Mouse (Mus musculus) gastrocnemius, postnatal 14 days (tissue): ENCODE results near the gene Mertk. TPM values are rescaled to one million over a fixed set of nuclear protein-coding genes. Genes with fewer than 3 reads are reported as not detected.

Source experiments
- DNase-seq: peaks from one replicate; pipeline ENCODE4 v3.0.0; 2021; ENCODE audit warnings: mixed read lengths
- intact Hi-C: fragments of 180-260 bp; cut with DNase I; formaldehyde crosslinking; loops from one replicate; pipeline ENCODE4 v1.15.1; 2025; ENCODE audit warnings: low total_unique reads
- total RNA-seq, 2 experiments: library from RNA; stranded (reverse); gene quantifications; 2 replicates each; pipeline ENCODE4 v1.2.3; 2021

Gene Mertk
- total RNA-seq, 2 experiments from 2014 or later, result 3.6 to 5.0 TPM

GRCm38 (mm10) chr2:128805341-128805740 lies 106.6 kb downstream of the Mertk start:
- DNase-seq, result no peak
- intact Hi-C loops, result no loop called here

GRCm38 (mm10) chr2:128806561-128806960 lies 107.8 kb downstream of the Mertk start:
- intact Hi-C loops, result no loop called here
- no peak for DNase-seq

- no peak for DNase-seq
- intact Hi-C loops, result no loop called here
These were observed 114.0 kb downstream of the Mertk start for GRCm38 (mm10) chr2:128812761-128813160.

GRCm38 (mm10) chr2:128816311-128816710 lies 117.6 kb downstream of the Mertk start:
- intact Hi-C loops, result loop anchor here (5.0 kb wide), 1 partner anchor 119 kb away; the partner anchor contains the start of gene Mertk
- DNase-seq, result no peak

- intact Hi-C loops, result loop anchor here (5.0 kb wide), 1 partner anchor 120 kb away; the partner anchor contains the start of gene Mertk
- no peak for DNase-seq
These were observed 118.2 kb downstream of the Mertk start for GRCm38 (mm10) chr2:128816916-128817315.

GRCm38 (mm10) chr2:128817387-128817785 lies 118.6 kb downstream of the Mertk start:
- peak; percentile 14 for DNase-seq
- intact Hi-C loops, result loop anchor here (5.0 kb wide), 1 partner anchor 120 kb away; the partner anchor contains the start of gene Mertk

- intact Hi-C loops, result loop anchor here (5.0 kb wide), 1 partner anchor 121 kb away; the partner anchor contains the start of gene Mertk
These were observed 119.3 kb downstream of the Mertk start, which contains the start of gene Tmem87b for GRCm38 (mm10) chr2:128817786-128818681. Gene Tmem87b, plus strand, starts transcription at chr2:128818118.

GRCm38 (mm10) chr2:128818956-128819643 lies 120.3 kb downstream of the Mertk start:
- intact Hi-C loops, result loop anchor here (5.0 kb wide), 1 partner anchor 122 kb away; the partner anchor contains the start of gene Mertk
- DNase-seq, result no peak

More at GRCm38 (mm10) chr2:128817786-128818681, 119.3 kb downstream of the Mertk start, which contains the start of gene Tmem87b:
- DNase-seq, result peak; percentile 96

- intact Hi-C loops, result no loop called here
- DNase-seq, result no peak
These were observed 121.9 kb downstream of the Mertk start for GRCm38 (mm10) chr2:128820631-128821030.

- no peak for DNase-seq
- intact Hi-C loops, result no loop called here
These were observed 125.1 kb downstream of the Mertk start for GRCm38 (mm10) chr2:128823893-128824292.

- DNase-seq, result no peak
- intact Hi-C loops, result no loop called here
These were observed 129.0 kb downstream of the Mertk start for GRCm38 (mm10) chr2:128827787-128828186.

GRCm38 (mm10) chr2:128832611-128833010 lies 133.9 kb downstream of the Mertk start:
- intact Hi-C loops, result no loop called here

GRCm38 (mm10) chr2:128833035-128833434 lies 134.3 kb downstream of the Mertk start:
- no peak for DNase-seq

More at GRCm38 (mm10) chr2:128832611-128833010, 133.9 kb downstream of the Mertk start:
- DNase-seq, result no peak

GRCm38 (mm10) chr2:128833435-128833834 lies 134.7 kb downstream of the Mertk start:
- intact Hi-C loops, result no loop called here
- DNase-seq, result no peak

More at GRCm38 (mm10) chr2:128833035-128833434, 134.3 kb downstream of the Mertk start:
- intact Hi-C loops, result no loop called here

- intact Hi-C loops, result no loop called here
- no peak for DNase-seq
These were observed 138.8 kb downstream of the Mertk start for GRCm38 (mm10) chr2:128837531-128837930.

GRCm38 (mm10) chr2:128838611-128839010 lies 139.9 kb downstream of the Mertk start:
- intact Hi-C loops, result no loop called here
- no peak for DNase-seq

GRCm38 (mm10) chr2:128839501-128839900 lies 140.7 kb downstream of the Mertk start:
- intact Hi-C loops, result no loop called here
- DNase-seq, result no peak

GRCm38 (mm10) chr2:128842437-128842836 lies 143.7 kb downstream of the Mertk start:
- intact Hi-C loops, result no loop called here

GRCm38 (mm10) chr2:128850036-128850435 lies 151.3 kb downstream of the Mertk start:
- no peak for DNase-seq
- intact Hi-C loops, result no loop called here

More at GRCm38 (mm10) chr2:128842437-128842836, 143.7 kb downstream of the Mertk start:
- DNase-seq, result no peak
